Mouse (Mus musculus) kidney, adult 2 months (tissue): ENCODE data around the gene Eml1.

ENCODE experiments used
- CTCF ChIP-seq: fragments of 200-500 bp; conservative IDR thresholded peaks from 2 replicates; pipeline ENCODE4 v1.5.1; 2011; ENCODE audit warnings: low read depth, mild to moderate bottlenecking, control low read depth, low read length, moderate library complexity, mixed read lengths; ENCODE audit not compliant: insufficient read depth, insufficient read length
- POLR2A ChIP-seq: fragments of 200-500 bp; IDR thresholded peaks from one replicate; pipeline ENCODE4 v1.6.1; 2011; ENCODE audit warnings: low read depth, low read length, control low read depth

DNA sequence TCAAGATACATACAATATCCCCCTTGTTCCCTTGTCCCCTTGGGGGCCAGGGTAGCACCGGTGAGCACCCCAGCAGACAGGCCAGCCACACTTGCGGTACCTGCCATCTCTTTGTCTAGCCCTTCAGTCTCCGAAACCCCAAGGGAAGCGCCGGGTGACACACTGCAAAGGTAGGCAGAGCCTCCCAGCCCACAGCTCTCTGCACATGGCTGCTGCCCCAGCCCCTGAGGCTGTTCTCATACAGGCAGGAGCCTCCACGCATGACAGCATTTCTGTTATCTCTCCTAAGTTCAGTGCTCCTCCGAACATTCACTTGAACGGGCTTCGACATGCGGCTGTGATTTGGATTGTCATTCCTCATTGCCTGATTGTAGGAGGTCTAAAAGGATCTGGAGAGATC lies 132.3 kb downstream of the Eml1 start:
- TF ChIP-seq CTCF (no peak), POLR2A (no peak)
